Mouse (Mus musculus): ENCODE results near the gene Dnah5. TPM values are rescaled to one million over a fixed set of nuclear protein-coding genes. Genes with fewer than 3 reads are reported as not detected.
"Not testable (repeated sequence)": the region's sequence is repeated elsewhere in the genome, so short reads cannot be mapped to it uniquely, and the experiment has no call there.

Dnah5 gene
- total RNA-seq, 1 experiment from 2014 or later = not detected

DNA sequence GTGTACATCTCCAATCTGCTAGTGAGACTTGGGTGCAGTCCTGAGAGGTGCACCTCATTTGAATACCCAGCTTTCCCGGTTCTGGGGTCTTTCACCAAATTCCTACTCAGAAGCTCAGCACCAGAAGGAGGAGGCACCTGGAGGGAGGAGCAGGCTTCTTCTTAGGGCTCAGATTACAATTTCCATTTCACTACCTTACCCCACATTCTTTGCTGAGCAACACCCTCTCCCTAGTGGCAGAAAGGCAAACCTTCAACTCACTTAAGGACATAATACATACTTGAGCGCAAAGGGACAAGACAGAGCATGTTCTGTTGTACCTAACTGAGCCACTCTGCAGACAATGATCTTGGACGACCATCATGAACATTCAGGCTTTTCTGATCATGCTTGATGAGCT, 23.8 kb downstream of the Dnah5 start:
- ATAC-seq (ENCODE audit: extremely low read depth, insufficient number of reproducible peaks, low FRiP score, poor library complexity, severe bottlenecking) = no peak

DNA sequence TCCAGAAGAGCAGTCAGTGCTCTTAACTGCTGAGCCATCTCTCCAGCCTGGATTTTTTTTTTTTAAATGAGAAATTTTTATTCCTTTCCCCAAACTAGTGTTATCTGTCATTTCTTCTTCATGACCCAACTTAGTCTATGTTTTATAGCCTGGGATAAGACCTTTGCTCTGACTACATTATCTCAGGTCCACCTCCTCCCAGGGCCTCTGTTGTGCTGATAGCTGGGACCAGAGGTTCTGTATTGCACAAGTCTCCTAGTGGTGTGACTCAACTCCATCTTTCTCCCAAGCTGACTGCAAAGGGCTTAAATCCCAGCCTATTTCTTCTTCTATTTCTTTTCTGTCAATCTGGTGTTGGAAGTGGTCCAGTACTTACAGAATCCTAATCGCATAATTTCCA, 56.7 kb downstream of the Dnah5 start:
- ATAC-seq (ENCODE audit: extremely low read depth, insufficient number of reproducible peaks, low FRiP score, poor library complexity, severe bottlenecking) = no peak

DNA sequence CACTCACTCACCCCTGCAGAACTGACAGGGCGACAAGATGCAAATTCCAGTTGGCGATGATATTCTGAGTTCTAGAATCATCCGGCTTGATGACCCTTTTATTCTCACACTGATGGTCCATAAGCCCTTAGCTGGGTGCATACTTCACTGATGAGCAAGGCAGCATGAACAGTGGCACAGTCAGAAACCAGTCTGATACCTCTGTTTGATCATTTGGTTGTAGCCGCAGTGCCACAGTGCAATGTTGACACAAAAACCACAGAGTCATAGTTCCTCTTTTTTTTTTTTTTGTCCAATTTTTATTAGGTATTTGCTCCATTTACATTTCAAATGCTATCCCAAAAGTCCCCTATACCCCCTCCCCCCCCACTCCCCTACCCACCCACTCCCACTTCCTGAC, 95.9 kb downstream of the Dnah5 start:
- ATAC-seq (ENCODE audit: extremely low read depth, insufficient number of reproducible peaks, low FRiP score, poor library complexity, severe bottlenecking) = no peak

DNA sequence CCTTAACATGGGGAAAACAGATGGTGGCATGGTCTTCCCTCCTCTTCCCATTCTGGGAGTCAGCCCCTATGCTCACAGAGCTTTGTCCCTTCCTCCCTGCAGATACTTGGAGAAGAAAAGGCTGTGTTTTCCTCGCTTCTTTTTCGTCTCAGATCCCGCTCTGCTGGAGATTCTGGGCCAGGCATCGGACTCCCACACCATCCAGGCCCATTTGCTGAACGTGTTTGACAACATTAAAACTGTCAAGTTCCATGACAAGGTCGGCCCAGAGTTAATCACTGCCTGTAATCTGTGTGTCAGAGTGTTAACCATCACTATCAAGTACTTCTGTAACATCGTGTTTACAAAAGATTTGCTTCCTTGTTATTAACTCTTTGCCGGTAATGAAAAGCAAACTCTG, 103.6 kb downstream of the Dnah5 start:
- ATAC-seq (ENCODE audit: extremely low read depth, insufficient number of reproducible peaks, low FRiP score, poor library complexity, severe bottlenecking) = no peak

DNA sequence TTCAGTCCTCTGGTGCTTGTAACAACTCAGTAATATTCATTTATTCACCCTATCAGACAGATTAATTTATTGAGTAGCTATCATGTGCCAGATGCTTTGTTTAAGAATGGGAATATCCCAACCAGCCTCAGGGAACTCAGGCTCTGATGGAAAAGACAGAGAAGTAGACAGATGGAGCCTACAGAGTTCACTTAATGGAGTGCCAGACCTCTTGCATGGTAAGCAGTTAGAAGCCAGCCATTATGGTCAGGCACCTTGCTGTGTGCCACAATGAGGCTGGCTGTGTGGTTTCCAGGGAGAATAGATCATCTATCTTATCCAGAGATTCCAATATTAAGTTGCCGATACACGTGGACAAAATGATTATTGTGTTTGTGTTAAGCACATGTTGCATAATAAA, 104.3 kb downstream of the Dnah5 start:
- no peak for ATAC-seq (ENCODE audit: extremely low read depth, insufficient number of reproducible peaks, low FRiP score, poor library complexity, severe bottlenecking)

DNA sequence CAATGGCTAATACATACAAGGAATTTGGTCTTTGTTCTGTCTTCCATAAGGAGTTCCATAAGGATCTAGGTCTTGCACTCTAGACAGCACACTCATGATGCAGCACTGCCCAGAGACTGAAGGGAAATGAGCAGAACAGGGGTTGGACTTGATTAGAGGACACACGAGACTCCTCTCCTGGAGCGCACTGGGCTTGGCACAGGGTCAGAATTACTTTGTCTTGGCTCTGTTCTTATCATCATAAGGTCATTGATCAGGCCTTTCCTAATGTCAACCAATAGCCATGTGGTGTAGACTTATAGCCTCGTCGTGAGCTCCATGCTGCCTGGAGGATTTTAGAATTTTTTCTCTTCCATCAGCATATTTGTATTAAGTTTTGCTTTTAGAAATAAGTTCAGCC, 107.0 kb downstream of the Dnah5 start:
- ATAC-seq (ENCODE audit: extremely low read depth, insufficient number of reproducible peaks, low FRiP score, poor library complexity, severe bottlenecking) = no peak

DNA sequence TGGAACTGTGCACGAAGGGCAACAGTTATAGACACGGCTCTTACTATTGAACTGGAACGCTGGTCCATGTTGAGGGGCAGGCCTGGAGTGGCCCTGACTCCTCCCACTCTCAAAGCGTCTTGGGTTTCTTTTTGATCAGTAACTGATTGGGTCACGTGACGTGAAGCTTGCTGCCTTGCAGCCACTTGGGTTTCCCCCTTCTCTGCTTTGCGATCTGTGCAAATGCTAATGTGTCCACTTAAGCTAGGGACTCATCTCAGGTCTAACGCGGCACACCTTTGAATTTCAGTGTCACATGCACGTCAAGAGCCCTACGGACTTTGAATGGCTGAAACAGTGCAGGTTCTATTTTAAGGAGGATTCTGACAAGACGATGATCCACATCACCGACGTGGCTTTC, 109.9 kb downstream of the Dnah5 start:
- ATAC-seq (ENCODE audit: extremely low read depth, insufficient number of reproducible peaks, low FRiP score, poor library complexity, severe bottlenecking) = no peak

DNA sequence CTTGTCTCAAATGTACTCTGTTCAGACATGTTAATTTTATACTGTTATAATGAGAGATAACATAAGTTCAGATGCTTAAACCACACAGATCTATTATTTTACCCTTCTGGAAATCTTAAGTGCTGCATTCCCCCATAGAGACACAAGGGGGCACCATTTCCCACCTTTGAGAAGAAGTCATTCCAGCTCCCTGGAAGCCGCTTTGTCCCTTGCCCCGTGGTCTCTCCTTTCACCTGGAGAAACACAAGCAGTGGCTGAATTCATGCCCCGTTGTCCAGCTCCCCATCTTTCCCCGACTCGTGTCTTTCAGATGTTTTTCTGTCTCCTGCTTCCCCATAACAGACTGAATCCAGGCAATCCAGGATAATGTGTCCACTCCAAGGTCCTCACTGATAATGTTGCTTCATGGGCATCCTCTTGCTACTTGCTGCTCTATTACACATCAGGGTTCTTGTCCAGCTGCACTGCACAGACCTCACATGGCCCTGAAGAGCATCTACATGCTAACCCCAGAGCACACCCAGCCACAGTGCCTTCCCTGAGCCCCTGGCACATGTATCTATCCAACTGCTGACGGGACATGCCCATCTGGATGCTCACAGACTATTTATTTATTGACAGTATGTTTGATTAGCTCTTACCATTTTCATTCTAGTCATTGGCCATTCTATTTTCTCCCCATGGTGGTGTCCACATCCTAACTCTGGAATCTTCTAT, 112.4 kb downstream of the Dnah5 start:
- ATAC-seq (ENCODE audit: extremely low read depth, insufficient number of reproducible peaks, low FRiP score, poor library complexity, severe bottlenecking) = 0 out of 2 replicates have a peak, but pooled peaks have one; percentile 13

DNA sequence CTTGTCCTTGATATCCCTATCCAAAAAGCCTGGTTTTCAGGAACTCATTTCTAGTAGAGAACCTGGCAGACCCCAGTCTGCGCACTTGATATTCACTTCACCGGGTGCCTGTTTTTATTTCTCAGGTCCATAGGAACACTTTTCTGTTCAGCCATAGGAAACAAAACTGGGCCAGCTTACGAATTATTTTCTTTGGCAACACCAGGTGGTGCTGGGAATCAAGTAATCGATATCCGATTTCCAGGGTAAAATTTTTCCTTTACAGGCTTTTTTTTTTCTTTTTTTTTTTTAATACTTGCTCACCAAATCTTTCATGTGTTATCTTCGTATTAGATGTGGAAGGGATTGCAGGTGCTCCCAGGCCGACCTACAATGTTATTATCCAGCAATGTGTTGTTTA, 119.0 kb downstream of the Dnah5 start:
- ATAC-seq (ENCODE audit: extremely low read depth, insufficient number of reproducible peaks, low FRiP score, poor library complexity, severe bottlenecking) = no peak

DNA sequence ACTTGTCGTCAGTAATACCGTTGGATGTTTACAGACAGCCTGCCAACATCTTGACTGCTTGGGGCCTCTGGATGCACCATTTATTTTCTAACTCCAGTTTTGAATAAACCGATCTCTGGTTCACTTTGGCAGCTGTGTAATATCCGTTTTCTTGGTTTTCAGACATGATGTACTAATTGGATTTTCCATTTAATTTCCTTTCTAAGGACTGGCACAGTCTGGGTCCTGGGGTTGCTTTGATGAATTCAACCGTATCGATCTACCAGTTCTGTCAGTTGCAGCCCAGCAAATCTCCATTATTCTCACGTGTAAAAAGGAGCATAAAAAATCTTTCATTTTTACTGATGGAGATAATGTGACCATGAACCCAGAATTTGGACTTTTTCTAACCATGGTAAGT, 123.4 kb downstream of the Dnah5 start:
- no peak for ATAC-seq (ENCODE audit: extremely low read depth, insufficient number of reproducible peaks, low FRiP score, poor library complexity, severe bottlenecking)

DNA sequence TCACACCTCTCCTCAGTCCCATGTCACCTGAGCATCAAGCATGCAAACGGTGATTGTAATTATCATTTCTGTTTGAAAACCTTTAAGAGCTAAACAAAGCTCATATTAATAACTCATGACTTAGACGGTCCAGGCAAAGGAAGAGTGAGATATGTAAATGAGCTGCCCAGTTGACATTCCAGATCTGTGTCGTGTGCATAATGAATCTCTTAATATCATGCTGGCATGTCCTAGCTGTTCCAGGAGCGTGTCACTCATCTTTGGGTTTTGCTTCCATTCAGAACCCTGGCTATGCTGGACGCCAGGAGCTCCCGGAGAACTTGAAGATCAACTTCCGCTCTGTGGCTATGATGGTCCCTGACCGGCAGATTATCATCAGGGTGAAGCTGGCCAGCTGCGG, 123.9 kb downstream of the Dnah5 start:
- no peak for ATAC-seq (ENCODE audit: extremely low read depth, insufficient number of reproducible peaks, low FRiP score, poor library complexity, severe bottlenecking)

DNA sequence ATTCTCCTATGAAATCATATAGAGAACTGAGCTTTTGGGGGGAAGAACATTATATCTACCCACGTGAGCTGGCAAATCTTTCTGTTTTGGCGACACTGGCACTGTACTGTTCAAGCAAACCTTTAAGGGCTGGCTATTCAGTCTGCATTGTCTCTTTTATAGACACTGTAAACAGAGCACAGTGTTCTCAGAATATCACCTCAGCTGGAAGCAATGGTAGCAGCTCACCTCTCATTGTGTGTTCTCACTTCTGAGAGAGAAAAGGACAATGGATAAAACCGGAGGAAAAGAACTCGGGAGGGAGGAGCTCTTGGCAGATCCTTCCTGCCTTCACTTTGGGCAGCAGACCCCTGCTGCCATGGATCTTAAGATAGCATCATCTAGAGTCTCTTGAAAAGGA, 137.6 kb downstream of the Dnah5 start:
- no peak for ATAC-seq (ENCODE audit: extremely low read depth, insufficient number of reproducible peaks, low FRiP score, poor library complexity, severe bottlenecking)

DNA sequence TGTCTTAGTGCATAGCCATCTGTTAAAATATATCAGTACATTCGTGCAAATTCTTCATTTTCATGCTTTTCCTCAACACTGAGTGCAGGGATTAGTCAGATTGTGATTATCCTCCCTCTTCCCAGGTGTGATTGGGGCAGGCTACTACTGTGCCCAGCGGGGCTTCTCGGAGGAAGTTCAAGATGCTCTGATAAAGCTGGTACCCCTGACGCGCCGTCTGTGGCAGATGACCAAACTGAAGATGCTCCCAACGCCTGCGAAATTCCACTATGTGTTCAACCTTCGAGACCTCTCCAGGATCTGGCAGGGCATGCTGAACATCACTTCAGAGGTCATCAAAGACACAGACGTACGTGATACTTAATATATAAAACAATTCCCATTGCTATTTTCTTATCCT, 164.0 kb downstream of the Dnah5 start:
- no peak for ATAC-seq (ENCODE audit: extremely low read depth, insufficient number of reproducible peaks, low FRiP score, poor library complexity, severe bottlenecking)

DNA sequence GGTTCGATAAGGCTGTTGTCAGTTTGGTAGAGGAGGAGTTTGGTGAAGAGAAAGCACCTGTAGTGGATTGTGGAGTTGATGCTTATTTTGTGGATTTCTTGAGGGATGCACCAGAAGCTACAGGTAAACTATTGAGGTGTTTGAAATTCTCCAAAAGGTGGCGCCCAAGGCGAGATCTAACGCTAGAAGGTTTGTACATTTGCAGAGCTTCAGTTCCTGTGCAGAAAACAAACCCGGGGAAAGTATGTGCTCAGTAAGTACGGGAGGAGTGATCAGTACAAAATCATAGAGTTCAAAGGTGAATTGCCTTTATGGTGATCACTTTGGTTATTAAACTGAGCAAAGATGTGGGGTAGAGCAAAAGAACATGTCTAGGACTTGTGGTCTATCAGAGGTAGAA, 166.9 kb downstream of the Dnah5 start:
- ATAC-seq (ENCODE audit: extremely low read depth, insufficient number of reproducible peaks, low FRiP score, poor library complexity, severe bottlenecking) = no peak

DNA sequence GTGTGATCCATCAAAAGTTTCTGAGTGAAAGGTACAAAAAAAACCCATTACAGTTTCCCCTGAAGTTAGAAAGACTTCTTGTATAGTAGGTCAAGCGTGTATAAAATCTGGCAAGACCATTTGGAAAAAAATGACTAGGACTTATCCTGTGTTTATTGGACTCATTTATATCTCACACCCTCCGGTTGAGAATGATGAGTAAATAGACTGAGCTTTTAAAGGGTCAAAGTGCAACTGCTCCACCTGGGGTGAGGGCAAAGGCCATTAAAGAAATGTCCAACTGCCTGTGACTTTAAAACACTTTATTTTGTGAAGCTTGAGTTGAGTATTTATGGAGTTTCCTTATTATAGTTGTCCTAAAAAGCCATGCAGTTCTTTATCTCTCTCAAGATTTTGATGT, 168.0 kb downstream of the Dnah5 start:
- ATAC-seq (ENCODE audit: extremely low read depth, insufficient number of reproducible peaks, low FRiP score, poor library complexity, severe bottlenecking) = no peak

DNA sequence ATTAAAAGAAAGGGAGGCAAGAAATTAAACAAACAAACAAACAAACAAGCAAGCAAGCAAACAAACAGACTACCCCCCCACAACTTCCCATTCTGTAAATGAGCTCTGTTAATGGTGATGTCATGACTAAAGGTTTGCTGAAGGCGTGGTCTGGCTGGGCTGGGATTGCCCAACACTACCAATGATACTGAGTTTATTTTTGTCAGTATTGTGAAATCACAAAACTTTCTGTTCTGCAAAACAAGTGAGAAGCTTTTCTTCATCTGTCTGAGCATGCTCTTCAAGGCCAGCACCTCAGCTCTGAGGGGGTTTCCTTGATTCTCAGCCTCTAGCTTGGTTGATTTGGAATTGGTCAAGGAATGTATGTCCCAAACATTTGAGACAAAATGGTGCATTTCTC, 170.8 kb downstream of the Dnah5 start:
- no peak for ATAC-seq (ENCODE audit: extremely low read depth, insufficient number of reproducible peaks, low FRiP score, poor library complexity, severe bottlenecking)

DNA sequence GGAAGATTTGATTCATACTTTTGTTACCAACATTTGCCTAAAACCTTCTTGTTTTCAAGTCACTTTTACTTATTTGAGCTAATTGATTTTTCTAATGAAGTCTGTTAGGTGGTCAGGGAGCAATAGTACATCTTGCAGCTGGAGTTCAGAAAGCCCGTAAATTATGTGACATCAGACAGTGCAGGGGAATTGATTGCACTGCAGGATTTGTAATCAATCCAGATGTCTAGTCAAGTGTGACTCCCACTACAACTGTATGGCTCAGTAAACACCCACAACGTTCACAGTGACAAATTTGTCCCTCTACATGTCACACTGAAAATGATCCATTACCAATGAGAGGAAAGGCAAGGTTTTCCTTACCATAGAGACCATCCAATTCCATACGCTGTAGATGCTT, 177.4 kb downstream of the Dnah5 start:
- no peak for ATAC-seq (ENCODE audit: extremely low read depth, insufficient number of reproducible peaks, low FRiP score, poor library complexity, severe bottlenecking)

DNA sequence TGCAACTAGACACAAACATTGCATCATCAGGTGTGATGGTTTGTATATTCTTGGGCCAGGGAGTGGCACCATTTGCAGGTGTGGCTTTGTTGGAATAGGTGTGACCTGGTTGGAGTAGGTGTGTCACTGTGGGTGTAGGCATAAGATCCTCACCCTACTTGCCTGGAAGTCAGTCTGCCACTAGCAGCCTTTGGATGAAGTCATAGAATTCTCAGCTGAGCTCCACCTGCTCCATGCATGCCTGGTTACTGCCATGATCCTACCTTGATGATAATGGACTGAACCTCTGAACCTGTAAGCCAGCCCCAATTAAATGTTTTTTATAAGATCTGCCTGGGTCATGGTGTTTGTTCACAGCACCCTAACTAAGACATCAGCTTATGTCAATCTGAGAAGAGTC, 190.2 kb downstream of the Dnah5 start:
- ATAC-seq (ENCODE audit: extremely low read depth, insufficient number of reproducible peaks, low FRiP score, poor library complexity, severe bottlenecking) = not testable (repeated sequence)

DNA sequence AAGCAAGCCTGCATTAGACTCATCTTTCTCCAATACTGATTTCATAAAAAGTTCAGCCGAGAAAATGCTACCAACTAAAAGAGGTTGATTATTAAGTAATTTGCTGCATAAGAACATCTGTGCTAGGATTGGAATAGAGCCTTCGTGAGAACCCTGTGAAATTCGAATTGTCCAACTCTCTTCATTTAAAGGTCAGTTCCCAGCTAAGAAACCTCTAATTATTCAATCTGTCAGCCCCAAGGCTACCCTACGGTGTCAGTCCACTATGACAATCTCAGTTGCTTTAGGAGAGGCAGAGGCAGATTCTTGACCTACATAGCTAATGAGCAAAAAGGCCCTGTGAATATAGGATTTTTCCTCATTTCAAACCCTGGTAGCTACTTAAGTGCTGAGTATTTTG, 191.9 kb downstream of the Dnah5 start:
- no peak for ATAC-seq (ENCODE audit: extremely low read depth, insufficient number of reproducible peaks, low FRiP score, poor library complexity, severe bottlenecking)

DNA sequence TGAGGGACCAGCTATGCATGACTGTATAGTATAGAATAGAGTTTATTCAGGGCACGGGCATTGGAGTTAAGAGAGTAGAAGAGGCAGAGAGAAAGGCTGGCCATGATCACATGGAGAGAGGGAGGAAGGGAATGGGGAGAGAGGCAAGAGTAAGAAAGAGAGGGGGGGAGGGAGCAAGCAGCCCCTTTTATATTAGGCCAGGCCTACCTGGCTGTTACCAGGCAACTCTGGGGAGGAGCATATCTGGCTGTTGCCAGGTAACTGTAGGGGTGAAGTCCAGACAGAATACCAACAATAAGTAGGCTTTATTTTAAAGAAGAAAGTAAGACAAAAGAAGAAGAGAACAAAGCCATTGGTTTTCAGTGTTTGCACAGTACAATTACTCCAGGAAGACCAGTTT, 194.9 kb downstream of the Dnah5 start:
- ATAC-seq (ENCODE audit: extremely low read depth, insufficient number of reproducible peaks, low FRiP score, poor library complexity, severe bottlenecking) = no peak

DNA sequence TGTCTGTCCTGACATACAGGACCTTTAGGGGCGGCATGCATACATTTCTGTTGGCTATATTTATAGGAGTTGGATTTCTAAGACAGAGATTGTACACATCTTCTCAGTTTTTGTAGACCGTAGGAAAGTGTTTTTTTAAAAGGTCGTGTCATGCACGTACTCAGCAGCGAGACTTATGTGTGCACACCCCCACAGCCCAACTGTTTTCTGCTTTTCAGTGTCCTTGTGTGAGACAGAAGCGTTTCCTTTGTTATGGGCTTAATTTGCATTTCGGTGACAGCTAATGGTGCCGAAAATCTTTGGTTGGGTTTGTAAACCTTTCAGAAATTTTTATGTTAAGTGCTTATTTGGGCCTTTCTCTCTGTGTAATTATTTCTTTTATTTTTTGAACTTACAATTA, 195.7 kb downstream of the Dnah5 start:
- no peak for ATAC-seq (ENCODE audit: extremely low read depth, insufficient number of reproducible peaks, low FRiP score, poor library complexity, severe bottlenecking)
